Mouse (Mus musculus): ENCODE results near the gene Synj2.
"Not testable (repeated sequence)": the region's sequence is repeated elsewhere in the genome, so short reads cannot be mapped to it uniquely, and the experiment has no call there.

Synj2 gene

DNA sequence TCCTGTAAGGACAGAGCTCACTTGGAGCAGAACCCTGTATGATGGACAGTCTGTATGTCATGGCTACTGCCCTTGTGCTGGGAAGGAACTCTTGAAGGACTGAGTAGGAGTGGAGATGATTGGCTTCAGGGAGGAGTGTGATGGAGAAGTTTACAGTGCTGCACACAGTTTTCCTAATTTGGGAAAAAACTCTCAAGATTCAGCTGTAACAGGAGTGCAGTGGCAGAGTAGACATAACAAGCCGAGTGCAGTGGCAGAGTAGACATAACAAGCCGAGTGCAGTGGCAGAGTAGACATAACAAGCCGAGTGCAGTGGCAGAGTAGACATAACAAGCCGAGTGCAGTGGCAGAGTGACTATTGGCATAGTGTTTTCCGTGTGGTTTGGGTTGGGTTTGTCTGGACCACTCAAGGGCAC lies 80.3 kb downstream of the Synj2 start:
- not testable (repeated sequence) for DNase-seq (ENCODE audit: inconsistent age in 2 of 2, low spot score in 1 of 2)

DNA sequence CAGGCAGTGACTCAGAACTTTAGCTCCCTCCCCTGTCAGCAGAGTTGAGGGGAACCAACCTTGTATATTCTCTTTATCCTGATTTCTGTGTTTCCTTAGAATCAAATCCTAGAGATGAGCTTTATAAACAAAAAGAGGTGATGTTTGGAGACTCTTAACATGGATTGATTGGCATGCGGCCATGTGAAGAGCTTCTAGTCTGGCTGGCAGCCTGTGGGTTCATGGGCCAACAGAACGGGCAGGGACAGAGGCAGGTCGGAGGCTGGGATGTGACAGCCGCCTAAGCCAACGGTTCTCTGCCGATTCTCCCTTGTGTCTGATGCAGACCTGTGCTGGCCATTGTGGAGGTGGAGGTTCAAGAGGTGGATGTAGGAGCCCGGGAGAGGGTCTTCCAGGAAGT lies 84.8 kb downstream of the Synj2 start:
- DNase-seq (ENCODE audit: inconsistent age in 2 of 2, low spot score in 1 of 2): no peak

DNA sequence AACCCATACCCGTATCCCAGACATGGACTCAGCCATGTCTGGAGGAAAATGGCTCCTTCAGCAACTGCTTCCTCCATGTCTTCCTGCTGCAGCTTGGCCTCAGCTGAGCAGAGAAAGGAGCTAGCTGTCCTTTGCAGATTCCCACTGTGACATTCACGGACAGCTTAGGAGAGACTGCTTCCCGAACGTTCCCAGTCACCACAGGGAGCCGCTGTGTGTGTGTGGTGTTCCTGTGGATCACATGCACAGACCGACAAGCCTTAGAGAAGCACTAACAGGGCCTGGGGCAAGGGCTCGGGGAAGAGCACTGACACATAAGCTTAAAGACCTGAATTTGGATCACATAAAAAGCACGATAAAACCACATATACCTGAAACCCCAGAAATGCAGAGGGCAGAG lies 94.6 kb downstream of the Synj2 start:
- DNase-seq (ENCODE audit: inconsistent age in 2 of 2, low spot score in 1 of 2): no peak

DNA sequence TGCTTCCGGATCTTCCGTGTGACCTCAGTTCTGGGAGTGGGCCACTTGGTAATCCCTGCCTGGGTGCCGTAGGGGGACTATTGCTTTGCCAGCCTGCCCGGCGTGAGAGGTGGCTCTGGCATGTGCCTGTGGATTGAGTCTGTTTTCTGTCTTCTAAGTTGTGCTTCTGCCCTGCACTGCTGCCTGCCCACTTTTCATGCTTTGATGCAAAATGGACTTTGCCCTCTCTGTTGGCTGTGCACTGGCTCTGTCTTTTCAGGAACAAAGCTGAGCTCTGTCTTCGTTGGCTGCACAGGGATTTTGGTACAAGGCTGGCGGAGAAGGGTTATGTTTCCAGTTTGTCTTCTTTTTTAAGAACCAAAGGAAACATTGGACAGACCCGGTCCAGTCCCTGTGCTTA lies 95.4 kb downstream of the Synj2 start:
- DNase-seq (ENCODE audit: inconsistent age in 2 of 2, low spot score in 1 of 2): no peak

DNA sequence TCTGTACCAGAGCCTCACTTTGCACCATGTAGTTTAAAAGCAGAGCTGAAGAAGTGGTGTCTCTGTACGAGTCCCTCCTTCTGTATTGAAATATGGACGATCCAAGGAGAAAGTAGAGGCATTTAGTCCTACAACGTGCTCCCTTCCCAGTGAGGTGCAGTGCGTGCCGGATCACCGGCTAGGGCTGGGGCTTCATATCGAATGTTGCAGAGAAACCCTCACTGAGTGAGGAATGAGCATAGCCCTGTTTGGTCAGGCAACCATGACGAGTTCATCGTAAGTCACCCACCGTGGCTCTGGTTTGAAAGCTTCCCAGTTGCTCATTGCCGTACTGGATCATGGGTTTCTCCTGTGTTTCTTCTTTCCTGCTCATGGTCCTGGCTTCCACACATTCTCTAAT lies 95.8 kb downstream of the Synj2 start:
- no peak for DNase-seq (ENCODE audit: inconsistent age in 2 of 2, low spot score in 1 of 2)

DNA sequence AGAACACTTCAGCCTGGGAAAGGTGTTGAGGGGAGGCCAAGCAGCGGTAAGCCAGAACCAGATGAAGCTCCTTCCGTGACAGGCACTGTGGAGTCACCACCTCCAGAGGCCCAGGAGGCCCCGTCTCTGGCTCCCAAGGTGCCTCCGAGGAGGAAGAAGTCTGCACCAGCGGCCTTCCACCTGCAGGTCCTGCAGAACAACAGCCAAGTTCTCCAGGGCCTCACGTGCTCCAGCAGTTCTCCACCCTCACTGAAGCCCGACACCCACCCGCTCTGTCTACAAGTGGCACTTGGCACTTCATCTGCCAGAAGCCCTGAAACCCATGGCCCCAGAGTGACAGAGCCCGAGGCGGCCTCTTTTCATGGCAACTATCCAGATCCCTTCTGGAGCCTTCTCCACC lies 96.4 kb downstream of the Synj2 start:
- no peak for DNase-seq (ENCODE audit: inconsistent age in 2 of 2, low spot score in 1 of 2)

DNA sequence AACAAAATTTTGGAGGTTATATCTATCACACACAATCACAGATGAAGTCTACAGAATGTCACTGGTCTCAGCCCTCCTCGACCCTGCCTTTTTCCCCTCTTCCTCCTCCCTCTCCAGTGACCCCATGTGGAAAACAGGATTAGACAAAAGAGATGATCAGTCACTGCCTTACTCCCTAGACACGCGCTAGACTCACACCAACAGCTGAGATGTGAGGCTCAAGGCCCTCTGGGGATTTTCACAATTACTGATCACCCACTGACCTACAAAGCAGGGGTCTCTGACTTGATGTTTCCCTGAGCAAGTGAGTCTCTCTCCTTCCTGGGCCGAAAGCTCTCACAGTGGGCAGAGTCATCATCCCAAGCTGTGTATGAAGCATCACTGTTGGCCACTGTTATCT lies 111.7 kb downstream of the Synj2 start:
- no peak for DNase-seq (ENCODE audit: inconsistent age in 2 of 2, low spot score in 1 of 2)

DNA sequence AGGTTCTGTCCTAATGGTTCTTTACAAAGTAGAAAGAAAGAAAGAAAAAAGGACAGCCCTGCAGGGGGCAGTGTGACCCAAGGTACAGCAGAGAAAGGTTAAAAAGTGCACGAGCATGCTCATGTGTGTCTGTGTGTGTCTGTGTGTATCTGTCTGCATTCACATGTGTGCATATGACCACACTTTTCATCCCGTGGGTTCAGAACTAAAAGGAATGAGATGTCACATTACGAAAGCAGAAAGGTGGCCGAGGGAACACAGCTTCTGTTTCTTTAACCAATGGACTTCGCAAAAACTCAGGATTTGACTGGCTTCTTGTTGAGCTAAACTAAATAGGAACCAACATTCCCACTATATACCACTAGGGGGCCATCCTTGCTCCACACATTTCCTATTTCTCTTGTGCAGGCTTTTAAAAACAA lies 113.9 kb downstream of the Synj2 start:
- peak; percentile 46 to 91 for DNase-seq (ENCODE audit: inconsistent age in 2 of 2, low spot score in 1 of 2)

DNA sequence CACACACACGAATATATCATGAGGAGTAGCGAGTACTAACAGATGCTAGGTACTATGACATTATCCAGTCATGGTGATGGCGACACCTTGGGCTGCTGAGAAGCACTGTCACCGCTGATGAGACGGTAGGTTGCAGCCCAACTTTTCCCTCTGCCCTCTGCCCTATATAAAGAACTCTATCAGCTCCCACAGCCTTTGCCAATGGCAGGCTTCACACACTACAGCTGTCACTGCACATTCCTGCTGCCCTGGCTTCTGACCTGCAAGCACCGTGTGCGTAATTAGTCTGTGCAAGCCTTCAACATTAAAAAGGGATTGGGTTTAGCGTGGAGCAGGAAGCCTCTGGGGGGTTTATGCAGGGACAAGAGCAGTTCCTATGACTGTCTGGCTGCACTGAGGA lies 121.7 kb downstream of the Synj2 start:
- no peak for DNase-seq (ENCODE audit: inconsistent age in 2 of 2, low spot score in 1 of 2)

DNA sequence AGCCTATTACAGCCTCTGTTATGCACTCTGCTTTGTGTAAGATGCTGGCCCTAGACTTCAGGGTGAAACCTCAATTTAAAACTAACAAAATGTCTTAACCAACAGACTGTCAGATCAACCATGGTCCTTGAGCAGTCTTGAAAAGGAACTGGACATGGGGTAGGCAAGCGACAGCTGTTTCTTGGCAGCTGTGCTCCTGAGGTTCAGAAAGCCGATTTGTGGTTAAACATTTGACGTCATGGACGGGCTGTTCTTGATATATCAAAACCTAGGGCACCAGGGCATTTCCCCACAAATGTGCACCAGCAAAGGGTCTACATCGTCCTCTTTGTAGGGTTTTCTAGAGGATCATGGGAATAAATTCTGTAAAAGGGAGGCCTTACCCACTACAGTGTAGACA lies 122.5 kb downstream of the Synj2 start:
- no peak for DNase-seq (ENCODE audit: inconsistent age in 2 of 2, low spot score in 1 of 2)

DNA sequence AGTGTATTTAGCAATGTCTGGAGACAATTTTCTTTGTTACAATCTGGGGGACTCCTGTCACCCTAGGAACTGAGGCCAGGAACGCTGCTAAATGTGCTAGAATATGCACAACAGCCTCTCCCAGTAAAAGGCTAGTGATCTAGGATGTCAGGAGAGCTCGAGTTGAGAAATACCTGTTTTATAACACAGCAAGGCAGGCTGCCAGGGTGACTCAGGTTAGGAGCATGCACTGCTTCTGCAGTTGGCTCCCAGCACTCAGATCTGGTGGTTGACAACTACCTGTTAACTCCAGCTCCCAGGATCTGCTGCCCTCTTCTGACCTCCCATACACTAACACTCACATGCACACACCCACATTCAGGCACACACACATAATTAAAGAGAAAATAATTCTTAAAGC lies 124.9 kb downstream of the Synj2 start:
- peak; percentile 52 to 86 for DNase-seq (ENCODE audit: inconsistent age in 2 of 2, low spot score in 1 of 2)

DNA sequence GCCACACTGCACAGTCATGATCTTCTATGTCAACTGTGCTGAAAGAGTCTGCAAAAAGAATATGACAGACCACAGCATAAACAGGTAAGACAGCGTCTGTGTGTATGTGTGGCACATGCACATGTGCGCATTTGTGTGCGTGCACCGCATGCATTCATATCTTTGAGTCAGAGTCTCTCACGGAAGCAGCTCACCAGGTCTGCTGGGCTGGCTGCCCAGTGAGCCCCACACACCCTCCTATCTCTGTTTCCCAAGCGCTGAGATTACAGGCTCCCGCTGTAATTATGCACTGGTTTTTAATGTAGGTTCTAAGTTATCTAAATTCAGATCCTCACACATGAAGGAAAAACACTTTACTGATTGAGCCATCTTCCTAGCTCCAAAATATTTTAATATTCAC lies 126.5 kb downstream of the Synj2 start:
- no peak for DNase-seq (ENCODE audit: inconsistent age in 2 of 2, low spot score in 1 of 2)

DNA sequence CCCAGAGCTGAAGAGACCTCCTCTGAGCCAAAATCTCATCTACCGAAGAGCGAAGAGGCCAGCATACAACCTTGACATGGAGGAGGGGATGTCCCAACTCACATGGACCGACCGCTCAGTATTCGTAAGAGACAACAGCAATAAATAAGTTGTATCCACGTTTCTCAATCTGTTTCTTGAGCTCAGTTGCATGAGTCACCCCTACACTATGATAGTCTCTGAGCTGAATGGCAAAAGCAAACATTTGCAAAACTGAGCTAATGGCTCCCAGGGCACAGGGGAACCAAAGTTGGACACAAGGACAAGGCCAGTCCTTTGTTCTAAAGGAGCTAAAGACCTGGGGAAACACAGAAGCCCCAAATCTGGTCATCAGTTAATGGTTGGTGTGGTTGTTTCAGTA lies 128.8 kb downstream of the Synj2 start:
- DNase-seq (ENCODE audit: inconsistent age in 2 of 2, low spot score in 1 of 2): peak; percentile 33 to 75

DNA sequence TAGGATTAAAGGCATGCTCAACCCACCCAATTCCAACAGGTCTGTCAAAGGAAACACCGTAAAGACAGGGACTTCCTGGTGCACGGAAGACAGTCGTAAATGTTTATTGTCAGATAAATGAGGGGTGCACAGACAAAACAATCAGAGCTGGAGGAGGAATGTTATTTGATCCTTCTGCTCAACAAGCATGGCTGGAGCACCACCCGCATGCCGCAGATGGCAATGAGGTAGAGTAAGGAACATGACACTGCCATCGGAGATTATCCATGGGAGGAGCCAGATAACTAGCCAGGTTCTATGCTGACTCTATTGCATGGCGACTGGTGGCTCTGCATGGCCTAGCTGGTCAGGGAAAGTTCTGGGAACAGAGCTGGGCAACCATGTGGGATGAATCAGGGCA lies 132.3 kb downstream of the Synj2 start:
- no peak for DNase-seq (ENCODE audit: inconsistent age in 2 of 2, low spot score in 1 of 2)

DNA sequence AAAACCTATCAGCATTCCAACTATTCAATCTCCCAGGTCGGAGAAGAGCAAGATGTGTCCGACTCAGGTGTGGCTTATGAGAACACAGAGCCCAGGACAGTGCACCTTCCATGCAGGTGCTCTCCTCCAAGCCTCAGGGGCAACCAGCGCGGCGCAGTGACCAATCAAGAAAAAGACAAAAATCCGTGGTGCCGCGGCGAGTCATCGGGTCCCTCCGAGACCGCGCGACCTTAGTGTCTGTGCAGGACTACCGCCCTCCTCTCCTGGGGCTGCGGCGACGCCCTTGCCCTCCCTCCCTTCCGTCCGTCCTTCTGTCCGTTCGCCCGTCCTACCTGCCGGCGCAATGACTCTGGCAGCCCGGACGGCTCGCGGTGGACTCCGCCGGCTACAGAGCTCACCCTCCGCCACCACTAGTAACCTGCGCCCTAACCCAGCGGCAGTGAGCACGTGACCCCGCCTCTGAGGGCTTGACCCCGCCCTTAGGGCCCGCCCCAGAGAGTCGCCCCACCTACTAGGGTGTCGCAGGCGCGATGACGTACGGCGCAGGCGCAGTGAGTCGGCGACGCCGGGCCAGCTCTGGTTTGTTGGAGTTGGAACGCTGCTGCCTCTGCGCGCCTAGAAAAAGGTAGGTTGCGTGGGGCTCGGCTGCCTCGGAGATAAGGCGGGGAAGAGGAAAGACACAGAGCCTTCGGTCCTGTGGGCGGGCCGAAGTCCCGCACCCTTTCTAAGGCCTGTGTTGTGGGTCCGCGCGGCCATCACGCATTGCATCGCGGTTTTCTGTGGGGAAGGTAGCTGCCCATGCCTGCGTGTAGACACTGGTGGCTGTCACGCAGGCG lies 138.4 kb downstream of the Synj2 start, which contains the start of the genes Serac1 and Gtf2h5:
TSS of gene Serac1 (minus strand) at position 455 of the 836 bp plus-strand sequence.
TSS of gene Gtf2h5 (plus strand) at position 500 of the 836 bp plus-strand sequence.
- DNase-seq (ENCODE audit: inconsistent age in 2 of 2, low spot score in 1 of 2): peak; percentile 99

DNA sequence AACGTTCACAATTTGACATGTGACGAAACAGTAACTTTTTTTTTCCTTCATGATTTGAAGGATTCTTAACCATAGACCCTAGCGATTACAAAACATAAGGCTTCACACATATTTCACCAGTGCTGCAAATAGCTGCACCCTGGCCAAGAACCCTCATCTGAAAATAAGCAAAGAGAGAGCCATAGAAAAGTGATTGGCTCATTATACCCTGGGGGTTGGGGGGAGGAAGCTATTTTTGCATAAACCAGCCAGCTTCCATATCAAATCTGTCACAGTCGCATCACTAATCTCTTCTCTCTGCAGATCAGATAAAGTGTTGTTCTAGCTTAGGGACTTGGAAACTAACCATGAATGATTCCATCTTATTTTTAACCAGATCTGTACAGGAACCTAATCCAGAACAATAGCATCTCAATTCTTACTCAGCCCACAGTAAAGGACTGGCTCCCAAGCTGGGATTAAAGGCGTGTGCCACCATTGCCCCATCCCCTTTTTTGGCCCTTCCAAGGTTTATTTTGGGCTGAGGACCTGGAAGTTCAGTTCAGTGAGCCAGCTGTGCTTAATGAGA lies 142.3 kb downstream of the Synj2 start:
- no peak for DNase-seq (ENCODE audit: inconsistent age in 2 of 2, low spot score in 1 of 2)

DNA sequence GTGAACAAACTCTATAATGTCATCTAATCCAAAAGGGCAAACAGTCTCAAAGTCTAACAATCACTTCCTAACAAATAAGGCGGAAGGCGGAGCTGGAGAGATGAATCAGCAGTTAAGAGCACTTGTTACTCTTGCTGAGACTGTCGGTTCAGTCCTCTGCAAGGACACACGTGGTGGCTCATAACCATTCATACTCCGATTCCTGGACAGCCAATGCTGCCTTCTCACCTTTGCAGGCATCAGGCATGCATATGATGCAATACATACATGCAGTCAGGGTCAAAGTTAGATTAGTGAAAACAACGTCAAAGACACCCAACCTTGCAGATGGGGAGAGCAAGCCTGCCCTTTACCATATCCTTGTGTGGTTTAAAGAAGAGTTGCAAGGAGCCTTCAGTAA lies 150.5 kb downstream of the Synj2 start:
- peak in 1 of 2 experiments; percentile 66 for DNase-seq (ENCODE audit: inconsistent age in 2 of 2, low spot score in 1 of 2)
